Mouse (Mus musculus): ENCODE data around the gene Alx1. TPM values are rescaled to one million over a fixed set of nuclear protein-coding genes. Genes with fewer than 3 reads are reported as not detected.

Gene Alx1
- polyA plus RNA-seq, 1 experiment from 2014 or later = 3.2 TPM

Other genes starting within 250 kb of the Alx1 start
- not detected in 2 replicates for gene Lrriq1, start 206.1 kb upstream of the Alx1 start, polyA plus RNA-seq (2014; fragmentation: Nextera tagmentation; extraction: Ambion mirVana)